Mouse (Mus musculus): ENCODE data around the gene Bcl7c.

DNA sequence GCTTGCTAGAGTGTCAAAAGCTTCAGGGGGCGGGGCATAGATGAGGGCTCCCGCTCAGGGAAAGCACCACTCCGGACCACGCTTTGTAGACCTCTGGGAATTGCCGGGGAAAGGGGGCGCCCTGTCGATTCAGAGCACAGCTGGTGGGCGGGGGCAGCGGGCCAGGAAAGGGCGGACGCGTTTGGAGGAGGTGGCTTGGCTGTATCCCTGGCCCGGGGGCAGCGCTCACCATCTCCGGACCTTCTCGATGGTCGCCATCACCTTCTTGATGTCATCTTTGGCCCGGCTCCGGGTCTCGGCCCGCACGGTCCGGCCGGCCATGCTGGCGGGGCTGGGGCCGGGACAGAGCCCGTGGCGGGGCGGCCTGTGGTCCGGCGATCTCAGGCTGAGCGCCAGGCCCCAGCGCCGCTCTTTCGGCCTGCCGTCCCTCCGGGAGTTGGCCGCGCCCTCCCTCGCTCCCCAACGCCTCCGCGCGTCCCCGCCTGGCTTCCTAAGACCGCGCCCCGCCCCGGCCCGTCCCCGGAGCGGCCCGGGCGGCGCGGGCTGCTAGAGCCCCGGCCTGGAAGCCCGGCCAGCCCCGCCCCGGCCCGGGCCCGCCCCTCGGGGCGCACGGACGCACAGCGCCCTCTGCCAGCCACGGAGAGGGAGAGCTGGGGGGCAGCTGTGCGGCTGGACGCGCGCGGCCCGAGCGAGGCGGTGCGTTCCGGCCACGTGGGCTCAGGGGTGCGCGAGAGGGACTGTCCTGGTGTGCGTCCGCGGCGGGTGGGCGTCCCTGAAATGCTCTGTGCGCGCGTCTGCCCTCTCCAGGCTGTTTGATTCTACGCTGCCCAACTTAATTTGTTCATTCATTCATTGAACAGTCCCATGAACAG, at the start of gene Bcl7c:
- TF ChIP-seq POLR2A (IDR thresholded peaks at IDR 0.05; ENCODE audit: control insufficient read depth, low read depth, low read length) (peak; percentile 40; the same call in 1 of the 2 replicates), CTCF (IDR thresholded peaks at IDR 0.05; ENCODE audit: control insufficient read depth, insufficient read depth, insufficient replicate concordance, low read depth, low read length) (peak; percentile 39; the same call in 1 of the 2 replicates)

All from testis, adult 2 months (tissue).